Mouse (Mus musculus) liver, postnatal 0 days (tissue): Measurements from ENCODE around the gene Gpr183.

ENCODE experiments used
- CTCF ChIP-seq: sonication (generic); IDR thresholded peaks from 2 replicates; pipeline ENCODE4 v1.5.1; 2016; ENCODE audit warnings: antibody characterized with exemption, low read depth
- EP300 ChIP-seq: IDR thresholded peaks from 2 replicates; pipeline ENCODE4 v1.6.1; 2016; ENCODE audit warnings: antibody characterized with exemption, low read depth, mild to moderate bottlenecking

DNA sequence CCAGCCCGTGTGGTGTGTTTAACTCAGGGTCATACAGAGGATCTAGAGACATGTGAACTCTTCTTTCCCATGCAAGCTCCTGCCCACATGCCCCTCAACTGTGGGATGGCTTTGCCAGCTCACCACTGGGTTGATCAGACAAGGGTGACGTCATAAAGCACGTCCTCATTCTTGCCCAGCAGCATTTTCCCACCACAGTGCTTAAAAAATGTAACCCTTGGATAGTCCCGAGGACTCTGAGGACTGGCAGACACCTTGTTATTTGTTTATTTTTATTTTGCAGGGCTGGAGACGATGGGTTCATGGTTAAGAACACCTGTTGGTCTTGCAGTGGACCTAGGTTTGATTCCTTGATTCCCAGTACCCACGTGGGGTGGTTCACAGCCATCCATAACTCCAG is 25.9 kb upstream of the Gpr183 start:
- TF ChIP-seq CTCF (no peak), EP300 (no peak)
